Mouse (Mus musculus) megakaryocyte, embryonic 14.5 days (primary cell): ENCODE data around the gene Lkaaear1.

Experiments
- FLI1 ChIP-seq: IDR thresholded peaks from 2 replicates; pipeline ENCODE4 v1.6.1; 2012; ENCODE audit warnings: low read length, inconsistent platforms, mixed read lengths
- GATA1 ChIP-seq: IDR thresholded peaks from 3 replicates; pipeline ENCODE4 v1.6.1; 2012; ENCODE audit warnings: mixed read lengths, low read length, inconsistent platforms, borderline replicate concordance

DNA sequence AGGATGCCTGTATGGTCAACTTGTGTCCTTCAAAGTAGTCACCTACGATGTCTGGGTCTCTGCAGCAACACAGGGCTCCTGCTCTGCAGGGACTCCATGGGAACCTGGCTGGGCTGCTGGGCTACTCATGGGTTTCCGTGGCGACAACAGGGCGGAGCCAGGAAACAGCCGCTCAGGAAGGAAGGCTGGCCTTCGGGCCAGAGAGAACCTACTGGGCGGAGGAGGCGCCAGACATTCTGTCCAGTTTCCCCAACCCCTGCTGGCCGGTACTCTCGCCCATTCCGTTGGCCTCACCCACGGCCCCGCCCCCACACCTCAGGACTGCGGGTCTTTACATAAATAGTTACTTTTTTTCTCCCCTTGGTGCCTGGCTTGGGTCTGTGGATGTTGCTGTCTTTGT lies 22.8 kb downstream of the Lkaaear1 start:
- TF ChIP-seq FLI1 (no peak), GATA1 (no peak)
